Mouse (Mus musculus) forebrain, embryonic 11.5 days (tissue): ENCODE measurements at regions not wholly inside any gene's neighbourhood (a gene's known extent, or its start where the extent isn't known, plus 50 kb on each side); places are given as distances from the start of the nearest gene placed in this dataset.

Experiments used
- ATAC-seq: fragments of 200-750 bp; cut with Nextera tagmentation; replicated peaks from 2 replicates; pipeline ENCODE4 v1.8.0; 2017; ENCODE audit warnings: moderate TSS enrichment; ENCODE audit not compliant: low FRiP score
- DNase-seq: peaks from one replicate; pipeline ENCODE4 v3.0.0-alpha.2; 2017; ENCODE audit warnings: low spot score
- H3K27ac ChIP-seq: fragments of 300-500 bp; sonication (generic); 2 replicates; pipeline ENCODE4 v1.5.1; 2014; ENCODE audit warnings: low read depth, low read length
- H3K27me3 ChIP-seq: fragments of 300-500 bp; sonication (generic); 2 replicates; pipeline ENCODE4 v1.6.1; 2014; ENCODE audit warnings: mild to moderate bottlenecking, low read length, mixed read lengths; ENCODE audit not compliant: control insufficient read depth, insufficient read depth
- H3K36me3 ChIP-seq: fragments of 300-500 bp; sonication (generic); 2 replicates; pipeline ENCODE4 v1.6.1; 2014; ENCODE audit warnings: mild to moderate bottlenecking, low read length, moderate library complexity, mixed read lengths; ENCODE audit not compliant: control insufficient read depth, insufficient read depth
- H3K4me1 ChIP-seq: fragments of 300-500 bp; sonication (generic); replicated peaks from 2 replicates; pipeline ENCODE4 v1.6.1; 2014; ENCODE audit warnings: low read length, mixed read lengths; ENCODE audit not compliant: control insufficient read depth, insufficient read depth
- H3K4me2 ChIP-seq: fragments of 300-500 bp; sonication (generic); 2 replicates; pipeline ENCODE4 v1.6.1; 2014; ENCODE audit warnings: low read depth, mild to moderate bottlenecking, low read length, moderate library complexity, mixed read lengths; ENCODE audit not compliant: severe bottlenecking
- H3K4me3 ChIP-seq: fragments of 300-500 bp; sonication (generic); 2 replicates; pipeline ENCODE4 v1.5.1; 2014; ENCODE audit warnings: low read depth, low read length
- H3K9ac ChIP-seq: fragments of 300-500 bp; sonication (generic); 2 replicates; pipeline ENCODE4 v1.6.1; 2014; ENCODE audit warnings: low read length
- H3K9me3 ChIP-seq: fragments of 300-500 bp; sonication (generic); 2 replicates; pipeline ENCODE4 v1.6.1; 2016; ENCODE audit warnings: low read length, mixed read lengths; ENCODE audit not compliant: control insufficient read depth
- WGBS: fragments of 180-500 bp; shearing (Covaris S2); extraction: QIAGEN DNeasy Blood & Tissue Kit; methylation state at CpG from one replicate; pipeline ENCODE4 v1.1.7; 2014; 5-methylcytosine and 5-hydroxymethylcytosine counted together

DNA sequence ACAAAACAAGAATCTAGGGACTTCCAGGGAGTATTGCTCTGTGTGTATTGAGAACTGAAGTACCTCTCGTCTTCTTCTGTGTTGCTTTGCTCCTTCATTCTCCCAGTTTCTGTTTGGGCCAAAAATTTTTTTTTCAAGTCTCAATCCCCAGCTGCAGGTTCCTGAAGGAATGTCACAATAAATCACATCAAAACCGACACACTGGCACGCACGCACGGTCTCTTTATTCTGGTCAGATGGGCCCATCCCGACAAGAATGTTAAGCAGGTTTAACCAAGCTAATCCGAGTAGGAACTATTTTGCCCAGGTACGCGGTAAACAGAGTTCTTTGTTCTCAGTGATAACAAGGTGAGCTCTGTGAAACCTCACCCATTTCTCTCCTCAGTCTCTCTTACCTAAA is 118.3 kb upstream of the Lef1 start:
- ATAC-seq (no peak), DNase-seq (no peak)
- Histone ChIP-seq H3K27me3 (no peaks in the 10 kb centered on the region), H3K4me3 (no peak overlapping the region), H3K9me3 (no peaks in the 10 kb centered on the region), H3K27ac (no peak overlapping the region), H3K4me2 (no peak overlapping the region), H3K9ac (no peak overlapping the region), H3K4me1 (no peaks in the 10 kb centered on the region), H3K36me3 (no peaks in the 10 kb centered on the region)
- WGBS, result 51% methylated on average over 9 of the region's 9 CpGs

GRCm38 (mm10) chr3:130986708-130987107 is 123.6 kb upstream of the Lef1 start:
- ATAC-seq (no peak), DNase-seq (no peak)
- Histone ChIP-seq H3K9ac (no peak overlapping the region), H3K4me1 (no peaks in the 10 kb centered on the region), H3K9me3 (no peaks in the 10 kb centered on the region), H3K36me3 (no peaks in the 10 kb centered on the region), H3K4me3 (no peak overlapping the region), H3K27me3 (no peaks in the 10 kb centered on the region), H3K27ac (no peak overlapping the region), H3K4me2 (no peak overlapping the region)
- 97% methylated on average over 2 of the region's 2 CpGs for WGBS

DNA sequence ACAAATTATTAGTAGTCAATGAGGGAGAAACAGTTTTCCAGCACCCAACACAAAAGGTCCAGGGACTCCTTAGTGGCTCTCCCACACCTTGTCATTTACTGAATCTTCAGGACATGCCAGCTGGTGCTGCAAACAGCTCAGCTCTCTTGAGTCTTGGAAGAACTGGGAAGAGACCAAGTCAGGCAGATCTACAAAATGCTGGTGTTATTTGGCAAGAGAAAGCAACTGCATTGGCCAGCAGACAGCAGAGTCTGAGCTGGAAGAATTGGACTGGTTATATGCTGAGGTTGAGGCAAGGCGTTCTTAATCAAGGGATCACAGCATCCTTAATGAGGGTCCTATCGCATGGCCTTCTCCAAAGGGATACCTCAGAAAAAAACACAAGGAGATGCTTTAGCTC is 124.2 kb upstream of the Lef1 start:
- Histone ChIP-seq H3K36me3 (no peaks in the 10 kb centered on the region), H3K27ac (no peak overlapping the region), H3K4me1 (no peaks in the 10 kb centered on the region), H3K9ac (no peak overlapping the region), H3K27me3 (no peaks in the 10 kb centered on the region), H3K9me3 (no peaks in the 10 kb centered on the region), H3K4me3 (no peak overlapping the region), H3K4me2 (no peak overlapping the region)
- 91% methylated on average over 2 of the region's 2 CpGs for WGBS
- DNase-seq, result no peak
- ATAC-seq, result no peak

- no peak overlapping the region for H3K4me3 ChIP-seq
- H3K9me3 ChIP-seq, result no peaks in the 10 kb centered on the region
- H3K4me1 ChIP-seq, result no peaks in the 10 kb centered on the region
- no peak for DNase-seq
- H3K36me3 ChIP-seq, result no peaks in the 10 kb centered on the region
- H3K27me3 ChIP-seq, result no peaks in the 10 kb centered on the region
- ATAC-seq, result no peak
- no peak overlapping the region for H3K9ac ChIP-seq
- no peak overlapping the region for H3K27ac ChIP-seq
- H3K4me2 ChIP-seq, result no peak overlapping the region
Measured at GRCm38 (mm10) chr3:130981566-130981965, 128.7 kb upstream of the Lef1 start.

- no peaks in the 10 kb centered on the region for H3K4me1 ChIP-seq
- no peak overlapping the region for H3K4me3 ChIP-seq
- no peaks in the 10 kb centered on the region for H3K9me3 ChIP-seq
- no peaks in the 10 kb centered on the region for H3K27me3 ChIP-seq
- no peak overlapping the region for H3K27ac ChIP-seq
- DNase-seq (no peak), ATAC-seq (no peak)
- no peaks in the 10 kb centered on the region for H3K36me3 ChIP-seq
- H3K9ac ChIP-seq, result no peak overlapping the region
- WGBS, result 80% methylated on average over 14 of the region's 14 CpGs
- no peak overlapping the region for H3K4me2 ChIP-seq
Measured at GRCm38 (mm10) chr3:130978986-130979642, 131.2 kb upstream of the Lef1 start.

DNA sequence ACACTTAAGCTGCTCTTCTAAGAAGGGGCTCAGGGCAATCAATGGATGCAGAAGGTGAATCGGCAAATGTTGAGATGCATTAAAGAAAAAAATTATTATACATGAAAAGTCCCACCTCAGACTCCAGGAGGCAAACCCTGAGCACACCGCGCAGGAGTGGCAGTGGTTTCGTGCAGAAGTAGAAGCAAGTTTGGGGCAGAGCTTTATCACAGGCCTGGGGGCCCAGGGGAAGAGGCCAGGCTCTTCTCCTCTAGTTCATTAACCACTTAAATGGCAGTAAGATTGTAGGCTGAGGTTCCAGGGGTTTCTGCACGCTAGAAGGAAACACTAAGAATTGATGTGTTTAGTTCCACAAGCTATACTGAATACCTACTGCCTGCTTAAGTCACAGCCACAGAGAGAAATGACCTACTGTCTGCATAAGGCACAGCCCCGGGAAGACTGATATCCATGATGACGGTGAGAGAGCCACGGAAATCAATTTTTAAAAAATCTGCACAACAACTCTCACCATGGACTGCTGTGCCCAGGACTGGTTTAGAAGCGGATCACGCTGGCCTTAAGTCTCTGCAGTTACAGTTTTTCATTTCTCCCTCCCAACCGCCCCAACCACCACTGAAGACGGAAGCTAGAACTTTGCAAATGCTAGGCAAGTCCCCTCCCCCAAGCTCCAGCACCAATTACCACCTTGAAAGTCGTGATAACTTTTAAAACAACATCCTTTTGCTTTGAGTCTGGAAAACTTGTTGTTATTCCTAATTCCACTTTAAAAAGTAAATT is 132.2 kb upstream of the Lef1 start:
- DNase-seq (no peak), ATAC-seq (no peak)
- Histone ChIP-seq H3K4me1 (no peaks in the 10 kb centered on the region), H3K27ac (no peak overlapping the region), H3K4me3 (no peak overlapping the region), H3K27me3 (no peaks in the 10 kb centered on the region), H3K9ac (no peak overlapping the region), H3K36me3 (no peaks in the 10 kb centered on the region), H3K9me3 (no peaks in the 10 kb centered on the region), H3K4me2 (no peak overlapping the region)
- WGBS, result 53% methylated on average over 13 of the region's 13 CpGs

DNA sequence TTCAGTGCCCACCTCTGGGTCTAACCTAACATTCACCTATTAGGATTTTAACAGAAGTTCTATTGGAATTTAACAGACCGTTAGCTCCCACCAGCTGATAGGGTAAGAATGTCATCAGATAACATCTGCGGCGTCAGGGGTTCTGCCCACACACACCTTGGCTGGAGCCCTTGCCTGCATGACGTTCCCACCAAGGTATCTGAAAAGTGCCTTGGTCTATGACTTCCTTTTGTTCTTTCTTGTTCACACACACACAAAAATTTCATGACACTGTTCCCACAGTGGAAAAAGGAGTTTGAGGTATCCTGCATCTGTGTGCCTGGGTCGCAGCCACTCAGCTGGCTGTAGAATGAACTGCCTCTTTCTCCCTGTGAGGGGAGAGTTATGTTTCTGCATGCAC is 134.1 kb upstream of the Lef1 start:
- H3K27me3 ChIP-seq, result no peaks in the 10 kb centered on the region
- H3K4me1 ChIP-seq, result no peaks in the 10 kb centered on the region
- H3K27ac ChIP-seq, result no peak overlapping the region
- no peak overlapping the region for H3K4me3 ChIP-seq
- ATAC-seq (no peak), DNase-seq (no peak)
- no peaks in the 10 kb centered on the region for H3K9me3 ChIP-seq
- 88% methylated on average over 5 of the region's 5 CpGs for WGBS
- H3K36me3 ChIP-seq, result no peaks in the 10 kb centered on the region
- no peak overlapping the region for H3K9ac ChIP-seq
- no peak overlapping the region for H3K4me2 ChIP-seq

GRCm38 (mm10) chr3:130975291-130975690 is 135.0 kb upstream of the Lef1 start:
- ATAC-seq (no peak), DNase-seq (no peak)
- WGBS, result 58% methylated on average over 1 of the region's 1 CpGs
- no peaks in the 10 kb centered on the region for H3K4me1 ChIP-seq
- H3K9ac ChIP-seq, result no peak overlapping the region
- H3K27me3 ChIP-seq, result no peaks in the 10 kb centered on the region
- H3K4me2 ChIP-seq, result no peak overlapping the region
- H3K27ac ChIP-seq, result no peak overlapping the region
- no peak overlapping the region for H3K4me3 ChIP-seq
- H3K36me3 ChIP-seq, result no peaks in the 10 kb centered on the region
- no peaks in the 10 kb centered on the region for H3K9me3 ChIP-seq

GRCm38 (mm10) chr3:130972126-130972525 is 138.1 kb upstream of the Lef1 start:
- Histone ChIP-seq H3K27me3 (no peaks in the 10 kb centered on the region), H3K4me2 (no peak overlapping the region), H3K9ac (no peak overlapping the region), H3K4me1 (no peaks in the 10 kb centered on the region), H3K36me3 (no peaks in the 10 kb centered on the region), H3K27ac (no peak overlapping the region), H3K4me3 (no peak overlapping the region), H3K9me3 (no peaks in the 10 kb centered on the region)
- DNase-seq, result no peak
- WGBS, result 82% methylated on average over 2 of the region's 2 CpGs
- ATAC-seq, result no peak
